Mouse (Mus musculus): Measurements from ENCODE around the gene Man2b2.

DNA sequence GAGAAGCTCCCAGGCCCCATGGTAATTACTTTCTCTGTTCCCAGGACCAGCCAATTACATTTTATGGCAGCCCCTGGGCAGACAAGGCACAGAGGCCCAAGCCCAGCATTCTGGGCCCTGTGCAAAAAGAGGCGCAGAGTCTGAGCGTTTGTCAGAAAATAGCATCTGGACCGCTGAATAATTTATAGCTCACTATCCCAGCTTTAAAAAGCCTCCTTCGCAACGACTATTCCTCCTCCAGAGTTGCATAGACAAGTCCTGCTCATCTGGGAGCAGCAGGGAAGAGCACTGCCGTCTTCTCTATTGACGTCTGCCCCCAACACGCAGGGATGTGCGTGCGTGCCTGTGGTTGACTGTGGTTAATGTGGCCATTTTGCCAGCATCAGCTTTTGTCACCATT, 14.0 kb upstream of the Man2b2 start:
- no peak for TF ChIP-seq TAL1 (IDR thresholded peaks at IDR 0.05; ENCODE audit: low read length)
- no peak for TF ChIP-seq GATA1 (IDR thresholded peaks at IDR 0.05; ENCODE audit: low read length)
